Mouse (Mus musculus) thymus, adult 2 months (tissue): ENCODE results near the gene Nfe2. TPM values are rescaled to one million over a fixed set of nuclear protein-coding genes. Genes with fewer than 3 reads are reported as not detected.
A peak's percentile ranks its signal among the peaks of the same experiment; 100 is the strongest.
"Not testable (repeated sequence)": the region's sequence is repeated elsewhere in the genome, so short reads cannot be mapped to it uniquely, and the experiment has no call there.

ENCODE experiments used
- DNase-seq: peaks from one replicate; pipeline ENCODE4 v3.0.0; 2021
- H3K27ac ChIP-seq: fragments of 200-500 bp; 2 replicates; pipeline ENCODE4 v1.5.1; 2012; ENCODE audit warnings: low read length, control low read depth; ENCODE audit not compliant: control insufficient read depth, insufficient read depth
- H3K27me3 ChIP-seq: fragments of 200-500 bp; 2 replicates; pipeline ENCODE4 v1.6.1; 2012; ENCODE audit warnings: mild to moderate bottlenecking, low read length, moderate library complexity, mixed read lengths; ENCODE audit not compliant: control insufficient read depth, insufficient read depth
- H3K36me3 ChIP-seq: fragments of 200-500 bp; 2 replicates; pipeline ENCODE4 v1.6.1; 2012; ENCODE audit warnings: mild to moderate bottlenecking, low read length, moderate library complexity; ENCODE audit not compliant: control insufficient read depth, insufficient read depth
- H3K4me1 ChIP-seq: fragments of 200-500 bp; replicated peaks from 2 replicates; pipeline ENCODE4 v1.6.1; 2012; ENCODE audit warnings: low read length; ENCODE audit not compliant: control insufficient read depth, insufficient read depth
- H3K4me3 ChIP-seq: fragments of 200-500 bp; 2 replicates; pipeline ENCODE4 v1.5.1; 2012; ENCODE audit warnings: mild to moderate bottlenecking, low read length, control low read depth, moderate library complexity; ENCODE audit not compliant: control insufficient read depth, insufficient read depth
- CTCF ChIP-seq: fragments of 200-500 bp; IDR thresholded peaks from 2 replicates; pipeline ENCODE4 v1.5.1; 2012; ENCODE audit warnings: mild to moderate bottlenecking, control low read depth, low read length, moderate library complexity, borderline replicate concordance; ENCODE audit not compliant: control insufficient read depth, poor library complexity, insufficient read depth; ENCODE audit errors: extremely low read depth
- POLR2A ChIP-seq: fragments of 200-500 bp; IDR thresholded peaks from 2 replicates; pipeline ENCODE4 v1.6.1; 2012; ENCODE audit warnings: mild to moderate bottlenecking, low read length, control low read depth, moderate library complexity; ENCODE audit not compliant: control insufficient read depth, poor library complexity, insufficient read depth; ENCODE audit errors: extremely low read depth
- WGBS: fragments of 180-500 bp; shearing (Covaris S2); methylation state at CpG from one replicate; pipeline ENCODE4 v1.1.7; 2018; 5-methylcytosine and 5-hydroxymethylcytosine counted together
- polyA plus RNA-seq: library from polyadenylated mRNA; depleted of rRNA; stranded (reverse); fragments of >200 nt; gene quantifications from 2 replicates; pipeline ENCODE4 v1.2.3, GENCODE M21; 2012

The Nfe2 gene
- polyA plus RNA-seq, 1 experiment: 4.9 TPM

DNA sequence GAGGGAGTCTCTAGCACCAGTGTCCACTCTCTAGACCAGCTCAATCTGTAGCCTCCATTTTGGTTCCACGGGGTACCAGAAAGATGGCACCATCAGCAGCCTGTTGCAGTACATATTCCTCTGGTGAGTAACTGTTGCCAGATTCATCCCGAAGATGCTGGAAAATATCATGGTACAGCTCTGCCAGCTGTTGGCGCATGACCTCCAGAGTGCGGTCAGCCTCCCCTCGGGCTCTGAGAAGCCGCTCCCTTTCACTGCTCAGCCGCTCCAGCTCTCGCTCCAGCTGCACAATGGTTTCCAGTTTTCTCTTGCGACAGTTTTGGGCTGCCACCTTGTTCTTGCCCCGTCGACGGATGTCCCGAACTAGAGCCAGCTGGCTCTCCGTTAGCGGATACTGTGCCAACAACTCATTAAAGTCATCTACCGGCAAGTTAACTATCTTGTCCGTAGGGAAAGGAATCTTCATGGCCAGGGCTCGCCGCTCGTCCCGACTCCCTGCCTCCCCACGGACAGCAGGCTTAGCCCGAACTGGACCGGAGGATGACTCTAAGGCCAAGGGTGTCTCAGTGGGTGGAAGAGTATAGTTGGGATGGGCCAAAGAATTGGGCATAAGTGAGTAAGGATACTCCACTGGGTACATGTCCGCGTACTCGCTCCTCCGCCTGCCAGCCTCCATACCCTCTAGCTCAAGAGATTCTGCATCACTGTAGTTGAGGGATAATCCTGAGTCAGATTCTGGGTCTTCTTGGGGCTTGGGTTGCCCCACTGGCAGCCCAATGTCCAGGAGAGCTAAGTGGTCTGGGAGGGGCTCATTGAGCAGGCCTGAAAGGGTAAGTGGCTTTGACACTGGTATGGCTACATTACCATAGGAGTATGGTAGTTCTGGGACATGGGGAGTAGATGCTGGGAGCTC, 9.5 kb downstream of the Nfe2 start:
- Histone ChIP-seq H3K27me3 (no peaks in the 10 kb centered on the region), H3K4me1 (no peaks in the 10 kb centered on the region), H3K4me3 (no peak overlapping the region), H3K36me3 (peaks cover 47% of the 10 kb centered on the region), H3K27ac (no peak overlapping the region)
- WGBS: 90% methylated on average over 28 of the region's 28 CpGs
- TF ChIP-seq CTCF: no peak
- TF ChIP-seq POLR2A: no peak
- DNase-seq: no peak

DNA sequence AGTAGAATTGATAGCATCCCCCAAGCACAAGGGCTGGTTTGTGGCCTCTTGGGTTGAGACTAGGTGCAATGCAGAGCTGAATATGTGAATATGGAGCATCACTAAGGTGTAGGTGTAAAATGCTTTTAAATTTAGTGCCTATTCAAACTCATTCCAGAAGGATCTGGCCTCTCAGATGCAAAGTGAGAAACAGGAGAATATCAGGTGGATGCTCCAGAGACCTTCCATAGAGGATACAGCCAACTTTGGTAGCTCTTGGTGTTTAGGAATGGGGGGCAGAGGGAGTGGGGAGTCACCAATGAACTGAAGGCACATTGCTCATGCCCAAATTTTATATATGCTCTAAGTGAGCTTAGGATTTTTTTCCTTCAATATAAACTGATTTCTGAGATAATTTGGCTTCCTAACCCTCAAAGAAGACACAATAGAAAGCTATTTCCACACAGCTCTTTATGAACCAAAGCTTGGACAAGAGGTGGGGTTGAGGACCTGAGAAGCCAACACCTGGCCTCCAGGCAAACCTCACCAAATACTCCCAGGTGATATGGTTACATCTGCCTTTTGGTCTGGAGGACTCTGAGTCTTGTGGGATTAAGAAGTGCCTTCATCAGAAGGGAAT, 10.3 kb downstream of the Nfe2 start:
- peaks cover 2% of the 10 kb centered on the region; the same call in 1 of the 2 replicates for H3K4me1 ChIP-seq
- peaks cover 55% of the 10 kb centered on the region for H3K36me3 ChIP-seq
- DNase-seq: no peak
- H3K4me3 ChIP-seq: no peak overlapping the region
- no peaks in the 10 kb centered on the region for H3K27me3 ChIP-seq
- TF ChIP-seq POLR2A (no peak), CTCF (no peak)
- H3K27ac ChIP-seq: no peak overlapping the region

DNA sequence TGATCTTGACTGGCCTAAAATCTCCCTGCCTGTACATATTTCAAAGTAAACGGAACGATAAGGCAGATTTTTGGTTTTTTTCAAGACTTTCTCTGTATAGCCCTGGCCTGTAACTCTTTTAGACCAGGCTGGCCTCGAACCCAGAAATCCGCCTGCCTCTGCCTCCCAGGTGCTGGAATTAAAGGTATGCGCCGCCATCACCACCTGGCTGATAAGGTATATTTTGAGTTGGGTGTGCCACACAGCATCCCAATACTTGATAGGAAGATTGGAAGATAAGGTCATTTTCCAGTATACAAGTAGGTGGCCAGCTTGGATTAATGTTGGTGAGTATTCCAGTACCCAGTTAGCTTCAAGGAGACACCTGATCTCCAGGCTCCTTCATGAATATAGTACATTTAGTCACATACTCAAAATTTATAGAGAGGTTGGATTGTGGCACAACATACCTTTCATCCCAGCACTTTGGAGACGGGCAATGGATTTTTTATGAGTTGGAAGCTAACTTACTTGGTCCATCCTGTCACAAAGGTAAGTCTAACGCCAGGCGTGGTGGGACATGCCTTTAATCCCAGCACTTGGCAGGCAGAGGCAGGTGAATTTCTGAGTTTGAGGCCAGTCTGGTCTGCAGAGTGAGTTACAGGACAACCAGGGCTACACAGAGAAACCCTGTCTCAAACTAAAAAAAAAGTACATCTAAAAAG, 11.0 kb downstream of the Nfe2 start:
- no peak for TF ChIP-seq CTCF
- no peak for TF ChIP-seq POLR2A
- 93% methylated on average over 9 of the region's 9 CpGs for WGBS
- peaks cover 4% of the 10 kb centered on the region; the same call in 1 of the 2 replicates for H3K4me1 ChIP-seq

DNA sequence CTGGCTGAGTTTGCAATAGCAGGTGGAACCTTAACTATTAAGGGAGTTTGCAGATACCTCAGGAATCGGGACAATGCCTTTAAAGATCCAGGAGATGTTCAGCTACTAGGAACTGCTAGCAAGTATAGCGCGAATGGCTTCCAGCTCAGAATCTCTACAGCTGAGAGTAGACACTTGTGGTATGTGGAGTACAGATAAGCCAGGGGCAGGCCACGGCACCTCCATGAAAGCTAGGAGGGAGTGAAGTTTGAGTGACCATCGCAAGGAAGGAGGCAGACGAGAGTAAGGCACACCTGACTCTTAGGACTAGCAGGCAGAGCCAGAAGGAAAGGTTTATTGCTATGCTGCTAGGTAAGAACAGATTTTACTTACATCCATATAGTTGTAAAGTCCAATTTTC, 12.6 kb downstream of the Nfe2 start:
- H3K4me3 ChIP-seq: no peak overlapping the region
- no peaks in the 10 kb centered on the region for H3K27me3 ChIP-seq
- no peak overlapping the region for H3K27ac ChIP-seq
- H3K36me3 ChIP-seq: peaks cover 72% of the 10 kb centered on the region
- TF ChIP-seq CTCF (no peak), POLR2A (no peak)
- WGBS: 87% methylated on average over 6 of the region's 6 CpGs
- no peak for DNase-seq
- peaks cover 8% of the 10 kb centered on the region for H3K4me1 ChIP-seq

More for the DNA sequence above, 11.0 kb downstream of the Nfe2 start:
- no peak for DNase-seq
- H3K36me3 ChIP-seq: peaks cover 62% of the 10 kb centered on the region
- H3K27ac ChIP-seq: no peak overlapping the region
- no peaks in the 10 kb centered on the region for H3K27me3 ChIP-seq
- no peak overlapping the region for H3K4me3 ChIP-seq

DNA sequence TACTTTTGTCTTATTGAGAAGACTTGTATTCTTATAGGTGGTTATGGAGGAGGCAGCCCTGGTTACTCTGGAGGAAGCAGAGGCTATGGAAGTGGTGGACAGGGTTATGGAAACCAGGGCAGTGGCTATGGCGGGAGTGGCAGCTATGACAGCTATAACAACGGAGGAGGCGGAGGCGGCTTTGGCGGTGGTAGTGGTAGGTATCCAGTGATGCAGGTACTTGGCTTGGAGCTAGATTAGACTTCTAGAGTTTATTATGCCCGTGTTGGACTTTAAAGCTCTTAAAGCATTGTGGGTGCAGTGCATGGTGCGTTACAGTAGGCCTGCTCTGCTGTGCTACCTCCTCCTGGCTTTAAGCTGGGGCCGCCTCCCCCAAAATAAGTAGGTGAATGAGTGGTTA, 15.3 kb downstream of the Nfe2 start:
- no peak overlapping the region for H3K27ac ChIP-seq
- peaks cover 8% of the 10 kb centered on the region for H3K4me1 ChIP-seq
- 47% methylated on average over 8 of the region's 8 CpGs for WGBS
- TF ChIP-seq CTCF (no peak), POLR2A (no peak)
- H3K27me3 ChIP-seq: no peaks in the 10 kb centered on the region
- DNase-seq: no peak
- H3K36me3 ChIP-seq: peaks cover 59% of the 10 kb centered on the region
- no peak overlapping the region for H3K4me3 ChIP-seq

DNA sequence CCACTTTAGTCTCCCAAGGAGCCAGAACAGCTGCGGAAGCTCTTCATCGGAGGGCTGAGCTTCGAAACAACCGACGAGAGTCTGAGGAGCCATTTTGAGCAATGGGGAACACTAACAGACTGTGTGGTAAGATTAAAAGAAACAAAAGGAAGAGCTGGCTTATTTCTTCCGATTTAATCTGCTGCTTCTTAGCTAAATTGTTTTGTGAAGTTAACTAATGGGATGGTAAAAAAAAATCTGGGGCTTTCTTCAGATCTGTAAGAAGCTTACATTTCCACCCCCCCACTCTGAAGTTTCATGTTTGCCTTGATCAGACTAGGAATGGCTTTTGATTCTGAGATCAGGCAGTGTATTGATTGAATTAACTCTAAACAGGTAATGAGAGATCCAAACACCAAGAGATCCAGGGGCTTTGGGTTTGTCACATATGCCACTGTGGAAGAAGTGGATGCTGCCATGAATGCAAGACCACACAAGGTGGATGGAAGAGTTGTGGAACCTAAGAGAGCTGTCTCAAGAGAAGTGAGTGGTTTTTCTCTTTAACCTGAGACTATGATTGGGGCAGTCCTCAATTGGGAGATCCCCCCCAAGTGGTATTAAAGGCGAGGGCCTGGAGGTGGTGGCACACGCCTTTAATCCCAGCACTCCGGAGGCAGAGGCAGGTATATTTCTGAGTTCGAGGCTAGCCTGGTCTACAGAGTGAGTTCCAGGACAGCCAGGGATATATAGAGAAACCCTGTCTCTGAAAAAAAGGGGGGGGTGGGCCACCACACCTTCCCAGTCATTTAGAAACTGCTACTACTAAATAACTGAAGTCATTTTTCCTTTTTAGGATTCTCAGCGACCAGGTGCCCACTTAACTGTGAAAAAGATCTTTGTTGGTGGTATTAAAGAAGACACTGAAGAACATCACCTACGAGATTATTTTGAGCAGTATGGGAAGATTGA, 16.9 kb downstream of the Nfe2 start:
- Histone ChIP-seq H3K36me3 (peaks cover 44% of the 10 kb centered on the region), H3K27ac (peak overlapping the region; percentile 93), H3K4me3 (peak overlapping the region; percentile 84)
- WGBS: 1% methylated on average over 12 of the region's 12 CpGs
- not testable (repeated sequence) for H3K27me3 ChIP-seq, DNase-seq, H3K4me1 ChIP-seq
